ENCODE assay signal across 10 mouse cellular contexts in genomic region chr16:92903486-92903885, GRCm38 (mm10).
"Had no signal": no experiment of that assay in that cellular context is flagged by ENCODE, and none has a peak within 500 bp of the region (broad histone marks: within the 10 kb centered on the region; RNA-seq: fewer than 3 reads in every experiment).

No protein-coding gene starts in this region.

- DNase-seq: kidney, adult 18-20 months; midbrain, embryonic 14.5 days; spleen, adult 18-20 months; thymus, postnatal 4 days had no signal

- H3K4me2 ChIP-seq: intestine, embryonic 15.5 days; limb, embryonic 15.5 days; liver, embryonic 12.5 days; neural tube, embryonic 12.5 days had no signal

- H3K36me3 ChIP-seq: intestine, embryonic 15.5 days; limb, embryonic 15.5 days; liver, embryonic 12.5 days; midbrain, embryonic 10.5 days; neural tube, embryonic 12.5 days had no signal

- H3K27me3 ChIP-seq: intestine, embryonic 15.5 days; limb, embryonic 15.5 days; neural tube, embryonic 12.5 days had no signal

- H3K4me1 ChIP-seq: intestine, embryonic 15.5 days; liver, embryonic 12.5 days; midbrain, embryonic 10.5 days had no signal

- H3K9ac ChIP-seq: intestine, embryonic 15.5 days; limb, embryonic 15.5 days; liver, embryonic 12.5 days; neural tube, embryonic 12.5 days had no signal

- H3K9me3 ChIP-seq: intestine, embryonic 15.5 days; limb, embryonic 15.5 days; liver, embryonic 12.5 days; midbrain, embryonic 10.5 days; neural tube, embryonic 12.5 days had no signal

- ATAC-seq: liver, embryonic 12.5 days had no signal

- H3K27ac ChIP-seq: intestine, embryonic 15.5 days; left cerebral cortex, adult 2 months; limb, embryonic 15.5 days; liver, embryonic 12.5 days; midbrain, embryonic 10.5 days; neural tube, embryonic 12.5 days had no signal

- H3K4me3 ChIP-seq: intestine, embryonic 15.5 days; left cerebral cortex, adult 2 months; limb, embryonic 15.5 days; liver, embryonic 12.5 days; midbrain, embryonic 10.5 days; neural tube, embryonic 12.5 days had no signal
